Mouse (Mus musculus) limb, embryonic 14.5 days (tissue): ENCODE results near the gene Prdm11. TPM values are rescaled to one million over a fixed set of nuclear protein-coding genes. Genes with fewer than 3 reads are reported as not detected.

Experiments used
- ATAC-seq: fragments of 200-750 bp; cut with Nextera tagmentation; 2 replicates; pipeline ENCODE4 v1.8.0; 2017; ENCODE audit warnings: low read depth, moderate number of reproducible peaks, moderate TSS enrichment; ENCODE audit not compliant: low FRiP score
- DNase-seq: peaks from one replicate; pipeline ENCODE4 v3.0.0-alpha.2; 2015; ENCODE audit warnings: low spot score
- H3K27ac ChIP-seq: fragments of 300-500 bp; sonication (generic); replicated peaks from 2 replicates; pipeline ENCODE4 v1.5.1; 2014; ENCODE audit warnings: low read depth, mild to moderate bottlenecking, low read length, moderate library complexity, mixed read lengths
- H3K27me3 ChIP-seq: fragments of 300-500 bp; sonication (generic); 2 replicates; pipeline ENCODE4 v1.6.1; 2014; ENCODE audit warnings: low read length, mixed read lengths; ENCODE audit not compliant: control insufficient read depth, insufficient read depth
- H3K36me3 ChIP-seq: fragments of 300-500 bp; sonication (generic); 2 replicates; pipeline ENCODE4 v1.6.1; 2014; ENCODE audit warnings: mild to moderate bottlenecking, low read length, moderate library complexity, mixed read lengths; ENCODE audit not compliant: control insufficient read depth, insufficient read depth
- H3K4me1 ChIP-seq: fragments of 300-500 bp; sonication (generic); 2 replicates; pipeline ENCODE4 v1.6.1; 2014; ENCODE audit warnings: antibody characterized with exemption, low read length, mixed read lengths; ENCODE audit not compliant: control insufficient read depth, insufficient read depth
- H3K4me2 ChIP-seq: fragments of 300-500 bp; sonication (generic); replicated peaks from 2 replicates; pipeline ENCODE4 v1.6.1; 2014; ENCODE audit warnings: low read depth, mild to moderate bottlenecking, low read length, moderate library complexity; ENCODE audit not compliant: severe bottlenecking
- H3K4me3 ChIP-seq: fragments of 300-500 bp; sonication (generic); replicated peaks from 2 replicates; pipeline ENCODE4 v1.5.1; 2014; ENCODE audit warnings: low read length
- H3K9ac ChIP-seq: fragments of 300-500 bp; sonication (generic); 2 replicates; pipeline ENCODE4 v1.6.1; 2014; ENCODE audit warnings: mild to moderate bottlenecking, low read depth, low read length, moderate library complexity; ENCODE audit not compliant: severe bottlenecking
- H3K9me3 ChIP-seq: fragments of 300-500 bp; sonication (generic); 2 replicates; pipeline ENCODE4 v1.6.1; 2016; ENCODE audit warnings: low read length; ENCODE audit not compliant: control insufficient read depth
- POLR2A ChIP-seq: fragments of 200-500 bp; IDR thresholded peaks from 2 replicates; pipeline ENCODE4 v1.8.0; 2012; ENCODE audit warnings: inconsistent platforms, mild to moderate bottlenecking, moderate library complexity, borderline replicate concordance; ENCODE audit not compliant: insufficient read depth, insufficient read length; ENCODE audit errors: extremely low read depth
- WGBS: fragments of 180-500 bp; shearing (Covaris S2); extraction: QIAGEN DNeasy Blood & Tissue Kit; methylation state at CpG from one replicate; pipeline ENCODE4 v1.1.7; 2014; 5-methylcytosine and 5-hydroxymethylcytosine counted together
- polyA plus RNA-seq, 2 experiments: library from polyadenylated mRNA; depleted of rRNA in 1 of 2; stranded (reverse) in 1 of 2; unstranded in 1 of 2; fragments of >200 nt; fragmentation: Nextera tagmentation in 1 of 2; extraction: Ambion mirVana in 1 of 2; gene quantifications; 2 replicates each; pipeline versions ENCODE4 v1.2.1 to v1.2.3; 2012 to 2014

Prdm11 gene
- polyA plus RNA-seq, 2 experiments: 6.5 to 24.4 TPM

DNA sequence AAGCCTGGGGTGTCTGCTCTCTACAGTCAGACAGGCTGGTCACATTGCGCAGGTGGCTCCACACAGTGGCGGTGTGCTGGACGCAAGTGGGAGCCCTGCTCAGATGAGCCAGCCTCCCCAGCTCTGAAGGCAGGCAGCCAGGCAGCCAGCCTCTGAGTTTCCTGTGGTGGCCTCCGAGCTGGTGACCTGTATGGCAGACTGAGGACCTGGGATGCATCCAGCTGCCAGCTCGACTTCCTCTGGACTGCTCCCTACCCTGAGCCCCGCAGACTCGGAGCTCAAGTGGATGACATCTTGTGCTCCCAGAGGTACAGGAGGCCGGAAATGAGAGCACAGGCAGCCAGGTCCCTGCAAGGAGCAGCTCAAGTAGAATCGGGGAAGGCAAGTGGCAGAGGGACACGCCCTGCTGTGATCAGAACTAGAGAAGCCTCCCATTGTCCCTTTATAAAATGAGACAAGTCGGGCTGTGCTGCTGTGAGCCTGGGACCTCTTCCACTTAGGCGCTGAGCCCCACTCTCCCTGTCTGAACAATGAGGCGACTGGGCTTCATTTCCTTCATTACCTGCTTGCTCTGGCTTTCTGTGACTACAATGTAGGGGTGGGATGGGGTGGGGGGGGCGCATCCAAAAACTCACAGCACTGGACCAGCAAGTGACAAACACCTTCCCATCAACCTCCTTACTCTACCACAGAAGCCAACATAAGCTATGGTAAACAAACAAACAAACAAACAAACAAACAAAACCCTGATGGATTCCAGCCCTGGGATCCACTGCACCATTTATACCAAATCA is 16.5 kb downstream of the Prdm11 start:
- Histone ChIP-seq H3K4me1 (peaks cover 23% of the 10 kb centered on the region), H3K9me3 (no peaks in the 10 kb centered on the region), H3K27ac (no peak overlapping the region; the same call in 1 of the 2 replicates), H3K36me3 (peaks cover 17% of the 10 kb centered on the region), H3K4me3 (no peak overlapping the region), H3K27me3 (no peaks in the 10 kb centered on the region), H3K9ac (no peak overlapping the region), H3K4me2 (no peak overlapping the region)
- ATAC-seq: no peak; the same call in 1 of the 2 replicates
- DNase-seq: no peak
- TF ChIP-seq POLR2A: no peak
- 47% methylated on average over 14 of the region's 14 CpGs for WGBS

DNA sequence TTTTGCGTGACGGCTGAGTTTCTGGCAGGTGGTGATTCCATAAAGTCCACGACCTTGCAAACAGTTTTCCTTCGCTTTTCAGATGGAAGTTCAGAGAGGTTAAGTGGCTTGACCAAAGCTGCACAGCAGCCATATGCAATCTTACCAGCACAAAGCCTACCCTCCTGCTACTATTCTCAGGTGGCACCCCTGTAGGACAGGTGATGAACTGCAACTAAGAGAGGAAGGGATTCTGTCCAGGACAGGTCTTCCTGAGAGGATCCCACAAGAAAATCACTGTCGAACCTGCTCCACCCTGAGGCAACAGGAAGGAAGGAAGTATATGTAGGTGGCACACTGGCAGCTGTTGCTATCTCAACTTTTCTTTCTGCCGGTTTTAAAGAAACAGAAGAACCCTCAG is 17.1 kb downstream of the Prdm11 start:
- Histone ChIP-seq H3K4me2 (no peak overlapping the region), H3K9me3 (no peaks in the 10 kb centered on the region), H3K4me3 (no peak overlapping the region), H3K36me3 (peaks cover 17% of the 10 kb centered on the region), H3K27me3 (no peaks in the 10 kb centered on the region), H3K9ac (no peak overlapping the region), H3K4me1 (peaks cover 23% of the 10 kb centered on the region), H3K27ac (no peak overlapping the region)
- ATAC-seq (no peak), DNase-seq (no peak)
- no peak for TF ChIP-seq POLR2A
- WGBS: 61% methylated on average over 6 of the region's 6 CpGs

DNA sequence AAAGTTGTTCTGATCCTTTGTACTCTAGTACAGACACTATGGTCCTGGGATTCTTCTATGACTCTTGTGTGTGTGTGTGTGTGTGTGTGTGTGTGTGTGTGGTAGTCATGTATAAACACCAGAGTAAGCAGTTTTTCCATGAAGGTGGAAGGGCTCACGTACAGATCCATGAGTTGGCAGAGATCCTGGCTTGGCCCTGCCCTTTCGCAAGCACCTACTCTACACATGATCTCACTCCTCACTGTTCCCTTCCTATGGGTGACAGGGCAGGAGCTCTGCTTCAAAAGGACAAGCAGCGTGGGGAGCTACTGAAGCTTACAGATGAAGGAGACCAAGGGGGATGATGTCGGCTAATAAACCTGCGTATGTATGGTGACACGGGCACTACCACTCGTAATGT is 18.3 kb downstream of the Prdm11 start:
- H3K9ac ChIP-seq: no peak overlapping the region
- no peak for TF ChIP-seq POLR2A
- H3K36me3 ChIP-seq: peaks cover 17% of the 10 kb centered on the region
- 86% methylated on average over 7 of the region's 7 CpGs for whole genome bisulfite sequencing
- no peak for ATAC-seq
- no peaks in the 10 kb centered on the region for H3K27me3 ChIP-seq
- H3K9me3 ChIP-seq: no peaks in the 10 kb centered on the region
- no peak overlapping the region for H3K4me2 ChIP-seq
- peaks cover 23% of the 10 kb centered on the region for H3K4me1 ChIP-seq
- no peak for DNase-seq
- H3K27ac ChIP-seq: no peak overlapping the region
- no peak overlapping the region for H3K4me3 ChIP-seq

DNA sequence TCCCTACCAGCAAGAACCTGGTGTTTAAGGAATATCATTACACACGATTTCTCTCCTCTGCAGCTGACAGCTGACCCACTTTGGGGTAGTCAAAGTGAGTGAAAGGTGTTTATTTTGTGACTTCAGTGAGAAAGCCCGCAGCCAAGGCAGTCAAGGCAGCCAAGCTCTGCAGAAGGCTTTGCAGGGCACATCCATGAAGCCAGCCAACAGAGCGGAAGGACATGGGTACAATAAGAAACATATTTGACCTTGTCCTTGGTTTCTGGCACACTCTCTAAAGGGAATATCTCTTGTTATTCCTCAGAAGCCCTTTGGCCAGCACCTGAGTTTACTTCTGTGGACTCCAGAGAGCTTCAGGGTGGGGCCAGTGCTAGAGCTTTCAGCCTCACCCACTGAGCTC is 21.5 kb downstream of the Prdm11 start:
- H3K27ac ChIP-seq: no peak overlapping the region
- H3K4me2 ChIP-seq: no peak overlapping the region
- no peak for DNase-seq
- H3K36me3 ChIP-seq: peaks cover 15% of the 10 kb centered on the region; the same call in 1 of the 2 replicates
- no peaks in the 10 kb centered on the region for H3K9me3 ChIP-seq
- peaks cover 5% of the 10 kb centered on the region for H3K4me1 ChIP-seq
- H3K27me3 ChIP-seq: no peaks in the 10 kb centered on the region
- no peak overlapping the region for H3K4me3 ChIP-seq
- 88% methylated on average over 3 of the region's 3 CpGs for WGBS
- H3K9ac ChIP-seq: no peak overlapping the region
- no peak for TF ChIP-seq POLR2A
- ATAC-seq: no peak

DNA sequence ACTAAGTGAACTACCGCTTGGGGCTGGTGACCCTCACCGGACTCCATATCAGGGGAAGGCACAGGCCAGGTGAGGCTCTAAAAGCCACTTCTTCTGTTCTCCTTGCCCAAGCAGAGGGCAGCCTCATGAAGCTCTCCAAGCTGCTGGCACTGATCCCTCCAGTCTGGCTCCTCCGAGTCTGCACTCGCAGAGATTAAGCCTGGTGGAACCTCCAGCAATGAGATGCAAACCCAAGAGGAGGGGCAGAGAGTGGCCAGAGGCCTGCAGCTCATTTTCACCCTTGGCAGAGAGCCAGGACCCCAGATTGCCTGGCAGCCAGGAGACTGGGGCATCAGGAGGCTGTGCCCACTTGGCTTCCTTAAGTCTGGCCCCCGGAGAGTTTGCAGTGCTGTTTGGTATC is 27.1 kb downstream of the Prdm11 start:
- peaks cover 18% of the 10 kb centered on the region for H3K4me1 ChIP-seq
- WGBS: 65% methylated on average over 5 of the region's 5 CpGs
- H3K4me3 ChIP-seq: no peak overlapping the region
- DNase-seq (no peak), ATAC-seq (no peak)
- no peaks in the 10 kb centered on the region for H3K9me3 ChIP-seq
- H3K9ac ChIP-seq: no peak overlapping the region
- no peaks in the 10 kb centered on the region for H3K36me3 ChIP-seq
- H3K4me2 ChIP-seq: no peak overlapping the region
- TF ChIP-seq POLR2A: no peak
- H3K27ac ChIP-seq: no peak overlapping the region
- H3K27me3 ChIP-seq: no peaks in the 10 kb centered on the region
